Mouse (Mus musculus): Measurements from ENCODE around the gene Sri.
A peak's percentile ranks its signal among the peaks of the same experiment; 100 is the strongest.
"Not testable (repeated sequence)": the region's sequence is repeated elsewhere in the genome, so short reads cannot be mapped to it uniquely, and the experiment has no call there.

The Sri gene

GRCm38 (mm10) chr5:8045855-8046254, at the start of gene Sri:
Gene Sri, plus strand, starts transcription at chr5:8046078.
- DNase-seq (ENCODE audit: low spot score in 2 of 2): no peak

- DNase-seq (ENCODE audit: low spot score in 2 of 2): no peak
Measured at GRCm38 (mm10) chr5:7996401-7997044, 49.4 kb upstream of the Sri start.

DNA sequence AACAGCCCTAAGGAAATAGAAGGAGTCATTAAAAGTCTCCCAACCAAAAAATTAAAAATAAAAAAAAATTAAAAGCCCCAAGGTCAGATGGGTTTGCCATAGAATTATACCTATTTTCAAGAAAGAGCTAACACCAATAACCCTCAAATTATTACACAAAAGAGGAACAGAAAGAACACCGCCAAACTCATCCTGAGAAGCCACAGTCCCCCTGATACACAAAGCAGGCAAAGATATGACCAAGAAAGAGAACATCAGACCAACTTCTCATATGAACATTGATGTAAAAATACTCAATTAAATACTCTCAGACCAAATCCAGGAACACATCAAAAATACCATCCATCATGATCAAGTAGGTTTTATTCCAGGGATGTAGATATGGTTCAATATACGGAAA, 48.8 kb upstream of the Sri start:
- no peak for DNase-seq (ENCODE audit: low spot score in 2 of 2)

DNA sequence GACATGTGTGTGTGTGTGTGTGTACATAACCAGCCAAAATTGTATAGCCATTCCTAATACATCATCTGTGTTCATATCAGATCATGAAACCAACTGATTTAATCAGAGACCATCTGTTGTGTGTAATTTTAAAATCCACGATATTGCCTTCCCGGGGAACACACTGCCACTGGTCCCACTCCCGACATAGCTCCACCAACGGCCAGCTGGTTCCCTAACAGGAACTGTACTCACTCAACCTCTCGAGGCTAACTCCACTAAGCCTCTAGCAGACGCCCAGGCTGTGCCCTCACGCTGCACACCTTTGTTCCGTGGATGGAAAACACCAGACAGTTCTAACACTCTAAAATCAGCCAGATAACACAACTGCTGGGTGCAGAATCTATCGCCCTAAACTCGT, 45.4 kb upstream of the Sri start:
- DNase-seq (ENCODE audit: low spot score in 2 of 2): no peak

DNA sequence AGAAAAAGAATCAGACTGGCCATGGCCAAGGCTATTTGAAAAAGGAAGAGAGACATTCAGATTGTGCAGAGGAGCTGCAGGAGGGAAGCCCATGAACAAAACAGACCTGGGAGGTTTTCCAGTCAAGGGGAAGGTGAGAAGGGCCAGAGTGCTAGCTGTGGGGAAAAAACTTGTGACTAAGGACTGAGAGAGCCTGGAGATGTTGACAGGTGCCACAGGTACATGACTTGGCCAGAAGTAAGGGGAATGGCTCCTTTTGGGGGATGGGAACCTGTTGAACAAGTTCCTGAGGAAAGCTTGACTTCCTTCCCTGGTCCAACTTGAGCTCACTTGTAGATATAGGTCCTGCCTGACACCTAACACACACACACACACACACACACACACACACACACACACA, 43.1 kb upstream of the Sri start:
- DNase-seq (ENCODE audit: low spot score in 2 of 2): no peak

- DNase-seq (ENCODE audit: low spot score in 2 of 2): no peak
Measured at GRCm38 (mm10) chr5:8013276-8013675, 32.6 kb upstream of the Sri start.

- not testable (repeated sequence) for DNase-seq (ENCODE audit: low spot score in 2 of 2)
Measured at GRCm38 (mm10) chr5:8034596-8034995, 11.3 kb upstream of the Sri start.

- no peak for DNase-seq (ENCODE audit: low spot score in 2 of 2)
Measured at GRCm38 (mm10) chr5:8053827-8054226, 7.9 kb downstream of the Sri start.

GRCm38 (mm10) chr5:8055721-8056129, 9.8 kb downstream of the Sri start:
- DNase-seq (ENCODE audit: low spot score in 2 of 2): no peak

DNA sequence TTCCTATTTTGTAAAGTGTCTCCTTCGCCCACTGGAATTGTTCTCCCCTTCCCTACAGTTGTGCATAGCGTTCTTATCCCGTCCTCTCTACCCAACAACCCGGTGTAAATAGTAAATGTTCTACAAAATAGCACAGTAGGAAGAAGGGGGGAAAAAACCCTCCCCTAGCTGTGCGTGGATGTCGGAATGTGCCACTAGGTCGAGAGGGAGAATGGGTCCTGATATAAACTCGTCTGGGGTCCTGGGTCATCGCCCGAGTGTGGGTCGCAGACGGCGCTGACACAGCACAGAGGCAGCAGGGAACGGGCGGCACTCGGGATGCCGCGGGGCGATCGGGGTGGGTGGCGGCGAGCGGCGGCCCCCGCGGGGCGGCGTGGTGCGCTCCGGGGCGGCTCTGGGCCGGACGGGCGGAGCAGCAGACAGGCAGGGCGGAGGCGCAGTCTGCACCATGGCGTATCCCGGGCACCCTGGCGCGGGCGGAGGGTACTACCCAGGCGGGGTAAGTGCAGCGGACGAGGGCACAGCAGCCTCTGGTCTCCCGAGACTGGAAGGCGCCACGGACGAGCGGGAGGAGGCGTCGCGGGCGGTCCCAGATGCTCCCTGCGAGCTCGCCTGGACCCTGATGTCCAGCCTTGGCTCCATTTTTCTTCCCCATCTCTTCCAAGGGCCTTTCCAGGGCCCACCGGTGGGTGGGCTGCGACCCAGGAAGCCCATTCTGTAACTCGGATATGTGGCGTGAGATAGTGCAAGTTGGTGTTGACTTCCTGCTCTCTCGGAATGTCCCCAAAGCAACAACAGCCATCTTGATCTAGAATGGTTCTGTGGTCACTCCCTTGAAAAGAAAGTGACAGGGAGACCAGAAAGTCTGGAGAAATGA, 10.5 kb downstream of the Sri start:
- peak; percentile 82 to 86 for DNase-seq (ENCODE audit: low spot score in 2 of 2)

GRCm38 (mm10) chr5:8057018-8057323, 11.1 kb downstream of the Sri start:
- no peak for DNase-seq (ENCODE audit: low spot score in 2 of 2)

DNA sequence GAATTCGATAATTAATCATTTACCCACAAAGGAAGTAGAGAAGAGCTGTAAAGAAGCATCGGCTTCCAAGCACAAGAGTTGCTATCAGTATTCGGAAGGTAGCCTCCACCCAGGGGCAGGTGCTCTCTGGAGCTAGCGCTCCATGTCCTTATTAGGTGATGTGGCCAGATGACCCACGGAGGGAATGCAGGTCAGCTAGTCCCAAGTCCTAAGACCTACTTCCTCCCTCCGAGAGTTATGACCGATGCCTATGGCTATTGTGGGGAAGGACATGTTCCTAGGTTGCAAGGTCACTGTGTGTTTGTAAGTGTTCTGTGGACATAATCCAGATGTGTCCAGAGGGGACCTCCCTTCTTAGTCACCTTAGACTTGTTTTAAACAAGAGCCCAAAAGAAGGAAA, 12.2 kb downstream of the Sri start:
- DNase-seq (ENCODE audit: low spot score in 2 of 2): no peak

GRCm38 (mm10) chr5:8062469-8062868, 16.6 kb downstream of the Sri start:
- DNase-seq (ENCODE audit: low spot score in 2 of 2): no peak

GRCm38 (mm10) chr5:8063207-8063606, 17.3 kb downstream of the Sri start:
- no peak for DNase-seq (ENCODE audit: low spot score in 2 of 2)

DNA sequence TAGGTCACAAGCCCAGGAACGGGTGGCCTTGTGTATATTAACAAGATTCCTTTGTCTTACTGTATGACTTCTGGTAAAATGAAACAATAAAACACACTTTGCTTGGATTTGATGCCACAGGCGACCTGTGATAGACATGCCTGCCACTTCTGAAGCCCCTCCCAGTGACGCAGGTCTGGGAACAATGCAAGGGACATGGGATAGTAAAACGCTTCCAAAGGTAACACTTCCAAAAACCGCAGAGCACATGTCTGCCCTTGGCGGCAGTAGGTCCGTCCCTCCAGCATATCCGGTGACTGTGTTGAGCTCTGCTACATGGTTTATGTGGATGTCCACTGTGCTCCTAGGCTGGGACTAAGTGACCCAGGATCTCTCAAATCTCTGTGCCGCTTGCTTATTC, 27.5 kb downstream of the Sri start:
- DNase-seq (ENCODE audit: low spot score in 2 of 2): no peak

- no peak for DNase-seq (ENCODE audit: low spot score in 2 of 2)
Measured at GRCm38 (mm10) chr5:8073901-8074561, 28.2 kb downstream of the Sri start.

DNA sequence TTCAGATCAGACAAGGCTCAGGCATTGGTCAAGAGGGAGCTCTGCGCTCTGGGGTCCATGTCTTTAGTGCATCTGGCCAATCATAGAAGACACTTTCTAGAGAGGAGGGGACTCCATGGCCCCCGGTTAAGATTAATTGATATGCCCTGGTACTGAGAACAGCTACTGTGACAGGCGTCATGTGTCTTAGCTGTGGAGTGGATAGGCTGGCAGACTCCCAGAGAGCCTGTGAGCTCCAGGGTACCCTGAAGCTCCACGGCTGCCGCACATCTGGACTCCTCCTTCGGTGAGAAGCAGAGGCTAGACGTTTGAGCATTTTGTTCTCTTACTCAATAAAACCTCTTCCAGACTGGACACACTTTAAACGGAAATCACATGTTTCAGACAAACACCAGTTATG, 31.6 kb downstream of the Sri start:
- DNase-seq (ENCODE audit: low spot score in 2 of 2): no peak

GRCm38 (mm10) chr5:8082800-8083509, 37.1 kb downstream of the Sri start:
- DNase-seq (ENCODE audit: low spot score in 2 of 2): no peak

- DNase-seq (ENCODE audit: low spot score in 2 of 2): no peak
Measured at GRCm38 (mm10) chr5:8085661-8086060, 39.8 kb downstream of the Sri start.

- no peak for DNase-seq (ENCODE audit: low spot score in 2 of 2)
Measured at GRCm38 (mm10) chr5:8088147-8088546, 42.3 kb downstream of the Sri start.

- no peak for DNase-seq (ENCODE audit: low spot score in 2 of 2)
Measured at GRCm38 (mm10) chr5:8094921-8095320, 49.0 kb downstream of the Sri start.

GRCm38 (mm10) chr5:8095689-8096088, 49.8 kb downstream of the Sri start:
- DNase-seq (ENCODE audit: low spot score in 2 of 2): no peak
